Mouse (Mus musculus): Measurements from ENCODE around the gene Shisa2. TPM values are rescaled to one million over a fixed set of nuclear protein-coding genes. Genes with fewer than 3 reads are reported as not detected.
"Not testable (repeated sequence)": the region's sequence is repeated elsewhere in the genome, so short reads cannot be mapped to it uniquely, and the experiment has no call there.

The Shisa2 gene
- polyA plus RNA-seq, 1 experiment from 2014 or later: 4.7 TPM

- Histone ChIP-seq H3K4me3 (ENCODE audit: low read depth, low read length) (no peak overlapping the region), H3K36me3 (ENCODE audit: control insufficient read depth, insufficient read depth, low read length) (no peaks in the 10 kb centered on the region), H3K4me1 (ENCODE audit: control insufficient read depth, insufficient read depth, low read length) (no peaks in the 10 kb centered on the region), H3K4me2 (ENCODE audit: low read length) (no peak overlapping the region), H3K27ac (ENCODE audit: low read length) (no peak overlapping the region), H3K27me3 (ENCODE audit: control insufficient read depth, insufficient read depth, low read depth, low read length) (peaks cover 3% of the 10 kb centered on the region; the same call in 1 of the 2 replicates), H3K9me3 (replicated peaks; ENCODE audit: control insufficient read depth, low read length, poor library complexity, severe bottlenecking) (no peaks in the 10 kb centered on the region), H3K9ac (ENCODE audit: low read depth, low read length) (no peak overlapping the region)
- ATAC-seq: no peak
- 67% methylated on average over 5 of the region's 5 CpGs for WGBS
Observed at GRCm38 (mm10) chr14:59604002-59604645, 21.0 kb upstream of the Shisa2 start.

- no peaks in the 10 kb centered on the region for H3K9me3 ChIP-seq (replicated peaks; ENCODE audit: control insufficient read depth, low read length, poor library complexity, severe bottlenecking)
- H3K4me3 ChIP-seq (ENCODE audit: low read depth, low read length): no peak overlapping the region
- 13% methylated on average over 5 of the region's 5 CpGs for WGBS
- no peak overlapping the region for H3K4me2 ChIP-seq (ENCODE audit: low read length)
- no peaks in the 10 kb centered on the region for H3K4me1 ChIP-seq (ENCODE audit: control insufficient read depth, insufficient read depth, low read length)
- no peak overlapping the region for H3K27ac ChIP-seq (ENCODE audit: low read length)
- ATAC-seq: peak; percentile 60; the same call in 1 of the 2 replicates
- H3K36me3 ChIP-seq (ENCODE audit: control insufficient read depth, insufficient read depth, low read length): no peaks in the 10 kb centered on the region
- H3K27me3 ChIP-seq (ENCODE audit: control insufficient read depth, insufficient read depth, low read depth, low read length): peaks cover 3% of the 10 kb centered on the region; the same call in 1 of the 2 replicates
- H3K9ac ChIP-seq (ENCODE audit: low read depth, low read length): no peak overlapping the region
Observed at GRCm38 (mm10) chr14:59605671-59606353, 19.3 kb upstream of the Shisa2 start.

- Histone ChIP-seq H3K4me3 (ENCODE audit: low read depth, low read length) (no peak overlapping the region), H3K9ac (ENCODE audit: low read depth, low read length) (no peak overlapping the region), H3K27ac (ENCODE audit: low read length) (no peak overlapping the region), H3K4me1 (ENCODE audit: control insufficient read depth, insufficient read depth, low read length) (no peaks in the 10 kb centered on the region), H3K27me3 (ENCODE audit: control insufficient read depth, insufficient read depth, low read depth, low read length) (no peaks in the 10 kb centered on the region), H3K9me3 (replicated peaks; ENCODE audit: control insufficient read depth, low read length, poor library complexity, severe bottlenecking) (no peaks in the 10 kb centered on the region), H3K36me3 (ENCODE audit: control insufficient read depth, insufficient read depth, low read length) (no peaks in the 10 kb centered on the region), H3K4me2 (ENCODE audit: low read length) (no peak overlapping the region)
- no peak for ATAC-seq
- 51% methylated on average over 3 of the region's 3 CpGs for WGBS
Observed at GRCm38 (mm10) chr14:59607021-59607420, 18.1 kb upstream of the Shisa2 start.

GRCm38 (mm10) chr14:59612920-59613625 lies 12.0 kb upstream of the Shisa2 start:
- Histone ChIP-seq H3K27me3 (ENCODE audit: control insufficient read depth, insufficient read depth, low read depth, low read length) (no peaks in the 10 kb centered on the region), H3K36me3 (ENCODE audit: control insufficient read depth, insufficient read depth, low read length) (no peaks in the 10 kb centered on the region), H3K27ac (ENCODE audit: low read length) (no peak overlapping the region), H3K4me1 (ENCODE audit: control insufficient read depth, insufficient read depth, low read length) (no peaks in the 10 kb centered on the region), H3K4me2 (ENCODE audit: low read length) (no peak overlapping the region), H3K4me3 (ENCODE audit: low read depth, low read length) (no peak overlapping the region), H3K9ac (ENCODE audit: low read depth, low read length) (no peak overlapping the region), H3K9me3 (replicated peaks; ENCODE audit: control insufficient read depth, low read length, poor library complexity, severe bottlenecking) (no peaks in the 10 kb centered on the region)
- 55% methylated on average over 14 of the region's 14 CpGs for WGBS
- ATAC-seq: no peak

- H3K4me2 ChIP-seq (ENCODE audit: low read length); H3K9ac ChIP-seq (ENCODE audit: low read depth, low read length); H3K4me1 ChIP-seq (ENCODE audit: control insufficient read depth, insufficient read depth, low read length); H3K4me3 ChIP-seq (ENCODE audit: low read depth, low read length); H3K9me3 ChIP-seq (replicated peaks; ENCODE audit: control insufficient read depth, low read length, poor library complexity, severe bottlenecking); H3K27ac ChIP-seq (ENCODE audit: low read length); H3K36me3 ChIP-seq (ENCODE audit: control insufficient read depth, insufficient read depth, low read length); ATAC-seq; H3K27me3 ChIP-seq (ENCODE audit: control insufficient read depth, insufficient read depth, low read depth, low read length): not testable (repeated sequence)
- 78% methylated on average over 3 of the region's 3 CpGs for WGBS
Observed at GRCm38 (mm10) chr14:59614149-59614548, 11.0 kb upstream of the Shisa2 start.

GRCm38 (mm10) chr14:59616802-59617201 lies 8.3 kb upstream of the Shisa2 start:
- no peaks in the 10 kb centered on the region for H3K36me3 ChIP-seq (ENCODE audit: control insufficient read depth, insufficient read depth, low read length)
- WGBS: 34% methylated on average over 7 of the region's 7 CpGs
- no peak overlapping the region for H3K4me3 ChIP-seq (ENCODE audit: low read depth, low read length)
- no peaks in the 10 kb centered on the region for H3K9me3 ChIP-seq (replicated peaks; ENCODE audit: control insufficient read depth, low read length, poor library complexity, severe bottlenecking)
- ATAC-seq: no peak
- H3K4me2 ChIP-seq (ENCODE audit: low read length): no peak overlapping the region
- no peaks in the 10 kb centered on the region for H3K27me3 ChIP-seq (ENCODE audit: control insufficient read depth, insufficient read depth, low read depth, low read length)
- no peak overlapping the region for H3K27ac ChIP-seq (ENCODE audit: low read length)
- H3K4me1 ChIP-seq (ENCODE audit: control insufficient read depth, insufficient read depth, low read length): no peaks in the 10 kb centered on the region
- no peak overlapping the region for H3K9ac ChIP-seq (ENCODE audit: low read depth, low read length)

GRCm38 (mm10) chr14:59624326-59624885 lies 702 bp upstream of the Shisa2 start:
- H3K4me3 ChIP-seq (ENCODE audit: low read depth, low read length): no peak overlapping the region
- no peak overlapping the region for H3K27ac ChIP-seq (ENCODE audit: low read length)
- no peaks in the 10 kb centered on the region for H3K36me3 ChIP-seq (ENCODE audit: control insufficient read depth, insufficient read depth, low read length)
- no peak overlapping the region; the same call in 1 of the 2 replicates for H3K4me2 ChIP-seq (ENCODE audit: low read length)
- WGBS: 39% methylated on average over 9 of the region's 9 CpGs
- peaks cover 12% of the 10 kb centered on the region; the same call in 1 of the 2 replicates for H3K4me1 ChIP-seq (ENCODE audit: control insufficient read depth, insufficient read depth, low read length)
- H3K9ac ChIP-seq (ENCODE audit: low read depth, low read length): no peak overlapping the region
- H3K27me3 ChIP-seq (ENCODE audit: control insufficient read depth, insufficient read depth, low read depth, low read length): peaks cover 5% of the 10 kb centered on the region; the same call in 1 of the 2 replicates
- ATAC-seq: no peak
- no peaks in the 10 kb centered on the region for H3K9me3 ChIP-seq (replicated peaks; ENCODE audit: control insufficient read depth, low read length, poor library complexity, severe bottlenecking)

GRCm38 (mm10) chr14:59625806-59626364 lies 777 bp downstream of the Shisa2 start:
- H3K36me3 ChIP-seq (ENCODE audit: control insufficient read depth, insufficient read depth, low read length): no peaks in the 10 kb centered on the region; the same call in 1 of the 2 replicates
- under 1% methylated on average over 51 of the region's 51 CpGs for WGBS
- H3K4me1 ChIP-seq (ENCODE audit: control insufficient read depth, insufficient read depth, low read length): peaks cover 12% of the 10 kb centered on the region; the same call in 1 of the 2 replicates
- H3K9me3 ChIP-seq (replicated peaks; ENCODE audit: control insufficient read depth, low read length, poor library complexity, severe bottlenecking): no peaks in the 10 kb centered on the region
- H3K9ac ChIP-seq (ENCODE audit: low read depth, low read length): peak overlapping the region; percentile 75
- peak overlapping the region; percentile 77 for H3K27ac ChIP-seq (ENCODE audit: low read length)
- peak overlapping the region; percentile 74 for H3K4me3 ChIP-seq (ENCODE audit: low read depth, low read length)
- ATAC-seq: peak; percentile 66
- peaks cover 5% of the 10 kb centered on the region; the same call in 1 of the 2 replicates for H3K27me3 ChIP-seq (ENCODE audit: control insufficient read depth, insufficient read depth, low read depth, low read length)
- H3K4me2 ChIP-seq (ENCODE audit: low read length): peak overlapping the region; percentile 82
